Mouse (Mus musculus) neural tube, embryonic 14.5 days (tissue): ENCODE data around the gene Zfp956. TPM values are rescaled to one million over a fixed set of nuclear protein-coding genes. Genes with fewer than 3 reads are reported as not detected.
A peak's percentile ranks its signal among the peaks of the same experiment; 100 is the strongest.

Experiments
- ATAC-seq: fragments of 200-750 bp; cut with Nextera tagmentation; 2 replicates; pipeline ENCODE4 v1.8.0; 2017; ENCODE audit warnings: low read depth, mild to moderate bottlenecking, moderate TSS enrichment, moderate library complexity
- H3K27ac ChIP-seq: fragments of 300-500 bp; sonication (generic); 2 replicates; pipeline ENCODE4 v1.5.1; 2014; ENCODE audit warnings: low read depth, mild to moderate bottlenecking, control low read depth, low read length, moderate library complexity, mixed read lengths
- H3K27me3 ChIP-seq: fragments of 300-500 bp; sonication (generic); 2 replicates; pipeline ENCODE4 v1.6.1; 2014; ENCODE audit warnings: low read length; ENCODE audit not compliant: control insufficient read depth, insufficient read depth
- H3K36me3 ChIP-seq: fragments of 300-500 bp; sonication (generic); 2 replicates; pipeline ENCODE4 v1.6.1; 2014; ENCODE audit warnings: low read length, mixed read lengths; ENCODE audit not compliant: control insufficient read depth, insufficient read depth
- H3K4me1 ChIP-seq: fragments of 300-500 bp; sonication (generic); 2 replicates; pipeline ENCODE4 v1.6.1; 2014; ENCODE audit warnings: low read length; ENCODE audit not compliant: control insufficient read depth, insufficient read depth
- H3K4me2 ChIP-seq: fragments of 300-500 bp; sonication (generic); 2 replicates; pipeline ENCODE4 v1.6.1; 2014; ENCODE audit warnings: mild to moderate bottlenecking, low read depth, low read length, control low read depth
- H3K4me3 ChIP-seq: fragments of 300-500 bp; sonication (generic); 2 replicates; pipeline ENCODE4 v1.5.1; 2014; ENCODE audit warnings: low read depth, low read length, control low read depth, mixed read lengths
- H3K9ac ChIP-seq: fragments of 300-500 bp; sonication (generic); replicated peaks from 2 replicates; pipeline ENCODE4 v1.6.1; 2014; ENCODE audit warnings: low read depth, mild to moderate bottlenecking, control low read depth, low read length, mixed read lengths
- H3K9me3 ChIP-seq: fragments of 300-500 bp; sonication (generic); 2 replicates; pipeline ENCODE4 v1.6.1; 2016; ENCODE audit warnings: low read length; ENCODE audit not compliant: control insufficient read depth
- WGBS: fragments of 180-500 bp; shearing (Covaris S2); extraction: QIAGEN DNeasy Blood & Tissue Kit; methylation state at CpG from one replicate; pipeline ENCODE4 v1.1.7; 2014; 5-methylcytosine and 5-hydroxymethylcytosine counted together
- polyA plus RNA-seq: library from polyadenylated mRNA; unstranded; fragments of >200 nt; fragmentation: Nextera tagmentation; extraction: Ambion mirVana; gene quantifications from 2 replicates; pipeline ENCODE4 v1.2.1, GENCODE M21; 2014

The Zfp956 gene
- 22.2 and 24.0 TPM in 2 replicates for polyA plus RNA-seq

- Histone ChIP-seq H3K36me3 (no peaks in the 10 kb centered on the region), H3K27ac (peak within 1 kb of the TSS; percentile 67), H3K4me3 (peak within 1 kb of the TSS; percentile 68), H3K4me2 (peak within 1 kb of the TSS; percentile 61), H3K9ac (peak within 1 kb of the TSS; percentile 72), H3K9me3 (no peaks in the 10 kb centered on the region), H3K27me3 (no peaks in the 10 kb centered on the region), H3K4me1 (peaks cover 9% of the 10 kb centered on the region; the same call in 1 of the 2 replicates)
- peak; percentile 100 for ATAC-seq
- WGBS = under 1% methylated on average over 31 of the region's 31 CpGs
These were observed at the start of gene Zfp956 for GRCm38 (mm10) chr6:47953191-47953726. Zfp956 (plus strand) TSS chr6:47953390.

- WGBS = 69% methylated on average over 4 of the region's 4 CpGs
- peaks cover 48% of the 10 kb centered on the region for H3K36me3 ChIP-seq
- no peak overlapping the region for H3K9ac ChIP-seq
- no peak overlapping the region for H3K4me3 ChIP-seq
- ATAC-seq = no peak
- H3K27me3 ChIP-seq = no peaks in the 10 kb centered on the region
- H3K27ac ChIP-seq = no peak overlapping the region
- no peak overlapping the region for H3K4me2 ChIP-seq
- no peaks in the 10 kb centered on the region for H3K4me1 ChIP-seq
- H3K9me3 ChIP-seq = no peaks in the 10 kb centered on the region
These were observed 49.6 kb upstream of the Zfp956 start for GRCm38 (mm10) chr6:47903587-47903986.

DNA sequence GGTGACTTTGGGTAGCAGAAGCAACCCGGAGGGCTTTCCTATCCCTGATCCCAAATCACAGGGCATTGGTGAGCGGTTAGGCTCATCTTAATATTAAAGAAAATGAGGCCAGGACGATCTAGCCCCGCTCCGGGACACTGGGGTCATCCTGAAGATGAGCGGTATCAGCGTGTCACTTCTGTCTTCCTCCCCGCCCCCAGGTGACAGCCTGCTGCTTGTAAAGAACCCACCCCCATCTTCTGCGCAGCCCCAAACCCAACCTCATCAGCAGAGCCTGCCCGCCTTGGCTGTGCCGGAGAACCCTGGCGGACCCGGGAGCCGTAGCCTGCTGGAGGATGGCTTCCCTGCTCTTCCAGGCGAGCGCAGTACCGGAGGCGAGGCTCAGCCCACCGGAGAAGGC lies 48.8 kb upstream of the Zfp956 start:
- Histone ChIP-seq H3K27ac (no peak overlapping the region), H3K4me1 (no peaks in the 10 kb centered on the region), H3K4me2 (no peak overlapping the region), H3K9me3 (no peaks in the 10 kb centered on the region), H3K27me3 (no peaks in the 10 kb centered on the region), H3K9ac (no peak overlapping the region), H3K36me3 (peaks cover 40% of the 10 kb centered on the region), H3K4me3 (no peak overlapping the region)
- ATAC-seq = no peak
- 37% methylated on average over 19 of the region's 19 CpGs for WGBS

DNA sequence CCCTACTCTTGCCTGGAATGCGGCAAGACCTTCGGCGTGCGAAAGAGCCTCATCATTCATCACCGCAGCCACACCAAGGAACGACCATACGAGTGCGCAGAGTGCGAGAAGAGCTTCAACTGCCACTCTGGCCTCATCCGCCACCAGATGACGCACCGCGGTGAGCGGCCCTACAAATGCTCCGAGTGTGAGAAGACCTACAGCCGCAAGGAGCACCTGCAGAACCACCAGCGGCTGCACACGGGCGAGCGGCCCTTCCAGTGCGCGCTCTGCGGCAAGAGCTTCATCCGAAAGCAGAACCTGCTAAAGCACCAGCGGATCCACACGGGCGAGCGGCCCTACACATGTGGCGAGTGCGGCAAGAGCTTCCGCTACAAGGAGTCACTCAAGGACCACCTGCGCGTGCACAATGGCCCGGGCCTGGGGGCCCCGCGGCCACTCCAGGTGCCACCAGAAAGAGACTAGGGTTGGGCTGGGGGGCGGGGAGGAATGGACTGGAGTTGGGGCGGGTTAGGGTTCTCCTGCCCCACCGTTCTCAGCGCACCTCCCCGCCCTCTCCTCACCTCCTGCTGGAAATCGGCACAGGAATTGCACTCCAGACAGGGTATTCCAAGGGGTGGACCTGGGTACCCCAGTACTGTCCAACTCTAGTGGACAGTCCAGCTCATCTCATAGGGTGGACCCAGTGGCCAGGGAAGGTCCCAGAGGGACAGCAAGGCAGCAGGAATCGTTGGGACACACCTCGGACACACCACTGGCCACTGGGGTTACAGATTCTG lies 48.1 kb upstream of the Zfp956 start:
- 49% methylated on average over 44 of the region's 44 CpGs for WGBS
- Histone ChIP-seq H3K9ac (no peak overlapping the region), H3K27me3 (no peaks in the 10 kb centered on the region), H3K4me2 (no peak overlapping the region), H3K4me1 (no peaks in the 10 kb centered on the region), H3K9me3 (no peaks in the 10 kb centered on the region), H3K4me3 (no peak overlapping the region), H3K36me3 (peaks cover 40% of the 10 kb centered on the region), H3K27ac (no peak overlapping the region)
- peak; percentile 28; the same call in 1 of the 2 replicates for ATAC-seq

- H3K36me3 ChIP-seq = peaks cover 36% of the 10 kb centered on the region
- H3K9ac ChIP-seq = no peak overlapping the region
- ATAC-seq = no peak
- no peak overlapping the region for H3K27ac ChIP-seq
- no peak overlapping the region for H3K4me3 ChIP-seq
- 97% methylated on average over 5 of the region's 5 CpGs for WGBS
- H3K27me3 ChIP-seq = no peaks in the 10 kb centered on the region
- no peaks in the 10 kb centered on the region for H3K4me1 ChIP-seq
- no peak overlapping the region for H3K4me2 ChIP-seq
- no peaks in the 10 kb centered on the region for H3K9me3 ChIP-seq
These were observed 46.9 kb upstream of the Zfp956 start for GRCm38 (mm10) chr6:47906326-47906725.

DNA sequence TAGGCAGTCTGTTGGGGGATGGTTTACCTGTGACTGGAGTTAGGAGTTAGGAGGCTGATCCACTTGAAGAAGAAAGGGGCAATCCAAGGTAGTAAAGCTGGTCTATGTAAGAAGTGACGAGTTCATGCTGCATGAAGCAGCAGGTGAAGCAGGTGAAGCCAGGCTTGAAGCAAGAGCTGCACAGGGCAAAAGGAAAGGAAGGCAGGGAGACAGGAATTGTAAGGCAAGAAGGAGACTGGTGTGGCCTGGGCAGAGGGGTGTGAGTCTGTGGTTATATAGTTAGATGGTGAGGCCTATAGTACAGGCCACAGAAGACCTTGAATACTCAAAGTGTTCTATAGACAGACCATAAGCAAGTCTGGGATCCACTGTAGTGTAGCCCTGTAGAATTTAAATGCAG lies 44.2 kb upstream of the Zfp956 start:
- H3K9ac ChIP-seq = no peak overlapping the region
- H3K9me3 ChIP-seq = no peaks in the 10 kb centered on the region
- no peak overlapping the region for H3K27ac ChIP-seq
- no peak for ATAC-seq
- no peaks in the 10 kb centered on the region for H3K4me1 ChIP-seq
- no peaks in the 10 kb centered on the region for H3K27me3 ChIP-seq
- no peak overlapping the region for H3K4me2 ChIP-seq
- H3K4me3 ChIP-seq = no peak overlapping the region
- peaks cover 25% of the 10 kb centered on the region for H3K36me3 ChIP-seq
- 77% methylated on average over 1 of the region's 1 CpGs for WGBS

- no peak overlapping the region for H3K4me3 ChIP-seq
- no peaks in the 10 kb centered on the region for H3K27me3 ChIP-seq
- H3K9me3 ChIP-seq = no peaks in the 10 kb centered on the region
- no peak overlapping the region for H3K9ac ChIP-seq
- no peak overlapping the region for H3K27ac ChIP-seq
- no peaks in the 10 kb centered on the region for H3K4me1 ChIP-seq
- no peak for ATAC-seq
- 64% methylated on average over 1 of the region's 1 CpGs for WGBS
- H3K4me2 ChIP-seq = no peak overlapping the region
- peaks cover 2% of the 10 kb centered on the region; the same call in 1 of the 2 replicates for H3K36me3 ChIP-seq
These were observed 41.5 kb upstream of the Zfp956 start for GRCm38 (mm10) chr6:47911650-47912049.

- Histone ChIP-seq H3K4me1 (no peaks in the 10 kb centered on the region), H3K4me2 (no peak overlapping the region), H3K27ac (no peak overlapping the region), H3K9ac (no peak overlapping the region), H3K9me3 (no peaks in the 10 kb centered on the region), H3K27me3 (no peaks in the 10 kb centered on the region), H3K4me3 (no peak overlapping the region), H3K36me3 (no peaks in the 10 kb centered on the region)
- no peak for ATAC-seq
- 63% methylated on average over 3 of the region's 3 CpGs for WGBS
These were observed 40.2 kb upstream of the Zfp956 start for GRCm38 (mm10) chr6:47912991-47913390.

DNA sequence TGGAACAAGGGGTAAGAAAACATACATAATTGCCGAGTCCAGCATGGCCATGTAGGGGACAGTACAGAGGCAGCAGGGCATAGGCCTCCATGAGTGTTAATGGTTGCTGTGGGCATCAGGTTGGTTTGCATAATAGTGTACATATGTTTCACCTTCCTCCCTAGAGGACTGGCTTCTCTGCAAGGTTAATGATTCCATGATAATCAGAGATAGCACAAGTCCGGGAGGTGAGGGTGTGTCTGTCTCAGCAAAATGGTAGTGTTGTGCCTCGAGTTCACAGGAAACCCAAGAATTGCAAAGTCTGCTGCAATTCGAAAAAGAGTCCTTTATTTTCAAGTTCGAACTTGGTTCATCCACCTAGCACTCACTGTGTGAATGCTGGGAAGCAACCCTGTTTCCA lies 36.1 kb upstream of the Zfp956 start:
- H3K27ac ChIP-seq = no peak overlapping the region

More for the DNA sequence above, 36.1 kb upstream of the Zfp956 start:
- Histone ChIP-seq H3K4me2 (no peak overlapping the region), H3K9ac (no peak overlapping the region), H3K27me3 (no peaks in the 10 kb centered on the region), H3K4me1 (peaks cover 10% of the 10 kb centered on the region), H3K4me3 (no peak overlapping the region), H3K9me3 (no peaks in the 10 kb centered on the region), H3K36me3 (no peaks in the 10 kb centered on the region)
- 85% methylated on average over 5 of the region's 5 CpGs for WGBS
- ATAC-seq = no peak
